Mouse (Mus musculus) fat pad, adult 2 months (tissue): ENCODE results near the gene Klhl4.

ENCODE experiments used
- DNase-seq: peaks from one replicate; pipeline ENCODE4 v3.0.0-alpha.2; 2011; ENCODE audit warnings: low read depth, low spot score; ENCODE audit errors: extremely low read depth

Gene Klhl4

GRCm38 (mm10) chrX:114473782-114474731 lies at the start of gene Klhl4:
Klhl4 (plus strand) TSS chrX:114474333.
- no peak for DNase-seq

GRCm38 (mm10) chrX:114484153-114484552 lies 10.0 kb downstream of the Klhl4 start:
- DNase-seq: no peak

- DNase-seq: no peak
Measured at GRCm38 (mm10) chrX:114486691-114487090, 12.6 kb downstream of the Klhl4 start.

GRCm38 (mm10) chrX:114558141-114558540 lies 84.0 kb downstream of the Klhl4 start:
- DNase-seq: no peak

GRCm38 (mm10) chrX:114582311-114582710 lies 108.2 kb downstream of the Klhl4 start:
- no peak for DNase-seq
